Mouse (Mus musculus): ENCODE results near the gene Ntsr1. TPM values are rescaled to one million over a fixed set of nuclear protein-coding genes. Genes with fewer than 3 reads are reported as not detected.
A peak's percentile ranks its signal among the peaks of the same experiment; 100 is the strongest.

Gene Ntsr1
- not detected in 2 replicates for total RNA-seq (2012; rRNA removed)
- polyA plus RNA-seq (2012; ENCODE audit: insufficient read depth in 1 of 2, insufficient read length in 2 of 2, low read depth in 1 of 2, low replicate concordance in 2 of 2, missing spikeins in 1 of 2) = not detected

GRCm38 (mm10) chr2:180499741-180500140, at the start of gene Ntsr1:
Gene Ntsr1, plus strand, starts transcription at chr2:180499976.
- Histone ChIP-seq H3K27ac (ENCODE audit: control insufficient read depth, low read depth, low read length) (no peak within 1 kb of the TSS), H3K27me3 (ENCODE audit: control insufficient read depth in 1 of 2, insufficient read depth in 2 of 2, low read length in 2 of 2) (peaks cover 0 to 1% of the 10 kb centered on the region in 2 experiments; a peak in 2 of 4 replicates), H3K4me1 (ENCODE audit: control insufficient read depth in 1 of 2, insufficient read depth in 2 of 2, low read length in 2 of 2) (no peaks in the 10 kb centered on the region), H3K9ac (ENCODE audit: control insufficient read depth, low read depth, low read length, poor library complexity, severe bottlenecking) (no peak within 1 kb of the TSS), H3K79me2 (ENCODE audit: control insufficient read depth, insufficient read depth, low read length, poor library complexity) (no peaks in the 10 kb centered on the region), H3K9me3 (replicated peaks; ENCODE audit: insufficient read depth, low read length) (no peaks in the 10 kb centered on the region), H3K4me3 (ENCODE audit: control insufficient read depth in 1 of 2, insufficient read depth in 1 of 2, low read depth in 2 of 2, low read length in 2 of 2) (no peak within 1 kb of the TSS), H3K36me3 (ENCODE audit: control insufficient read depth in 1 of 2, insufficient read depth in 2 of 2, low read length in 2 of 2) (no peaks in the 10 kb centered on the region)
- TF ChIP-seq MXI1 (IDR thresholded peaks at IDR 0.05; ENCODE audit: low read depth, low read length) (no peak), E2F4 (IDR thresholded peaks at IDR 0.05; ENCODE audit: borderline replicate concordance, low read depth, low read length) (no peak), TCF12 (IDR thresholded peaks at IDR 0.05; ENCODE audit: low read depth, low read length) (no peak), EP300 (IDR thresholded peaks at IDR 0.05; ENCODE audit: low read depth in 1 of 2, low read length in 2 of 2) (no peak), MAFK (IDR thresholded peaks at IDR 0.05; ENCODE audit: borderline replicate concordance, low read depth, low read length) (no peak)
- DNase-seq (ENCODE audit: low read depth, low spot score) = no peak

GRCm38 (mm10) chr2:180450529-180450928, 49.2 kb upstream of the Ntsr1 start:
- Histone ChIP-seq H3K9me3 (replicated peaks; ENCODE audit: insufficient read depth, low read length) (no peaks in the 10 kb centered on the region), H3K36me3 (ENCODE audit: control insufficient read depth in 1 of 2, insufficient read depth in 2 of 2, low read length in 2 of 2) (no peaks in the 10 kb centered on the region), H3K79me2 (ENCODE audit: control insufficient read depth, insufficient read depth, low read length, poor library complexity) (no peaks in the 10 kb centered on the region), H3K27me3 (ENCODE audit: control insufficient read depth in 1 of 2, insufficient read depth in 2 of 2, low read length in 2 of 2) (no peaks in the 10 kb centered on the region), H3K4me1 (ENCODE audit: control insufficient read depth in 1 of 2, insufficient read depth in 2 of 2, low read length in 2 of 2) (no peaks in the 10 kb centered on the region), H3K4me3 (ENCODE audit: control insufficient read depth in 1 of 2, insufficient read depth in 1 of 2, low read depth in 2 of 2, low read length in 2 of 2) (no peak overlapping the region), H3K9ac (ENCODE audit: control insufficient read depth, low read depth, low read length, poor library complexity, severe bottlenecking) (no peak overlapping the region), H3K27ac (ENCODE audit: control insufficient read depth, low read depth, low read length) (no peak overlapping the region)
- no peak for TF ChIP-seq MXI1 (IDR thresholded peaks at IDR 0.05; ENCODE audit: low read depth, low read length)
- TF ChIP-seq ELF1 (IDR thresholded peaks at IDR 0.05; ENCODE audit: low read depth, low read length) = no peak
- TF ChIP-seq MYC (IDR thresholded peaks at IDR 0.05; ENCODE audit: low read depth, low read length) = no peak
- TF ChIP-seq GATA1 (IDR thresholded peaks at IDR 0.05; ENCODE audit: low read depth, low read length) = no peak
- no peak for TF ChIP-seq USF2 (IDR thresholded peaks at IDR 0.05; ENCODE audit: borderline replicate concordance in 1 of 2, insufficient read depth in 1 of 2, low read depth in 1 of 2, low read length in 2 of 2)
- no peak for TF ChIP-seq MAX (IDR thresholded peaks at IDR 0.05; ENCODE audit: low read length)
- DNase-seq (ENCODE audit: low read depth, low spot score) = no peak

- Histone ChIP-seq H3K27me3 (ENCODE audit: control insufficient read depth in 1 of 2, insufficient read depth in 2 of 2, low read length in 2 of 2) (peaks cover 0 to 2% of the 10 kb centered on the region in 2 experiments; a peak in 1 of 4 replicates), H3K4me1 (ENCODE audit: control insufficient read depth in 1 of 2, insufficient read depth in 2 of 2, low read length in 2 of 2) (no peaks in the 10 kb centered on the region), H3K79me2 (ENCODE audit: control insufficient read depth, insufficient read depth, low read length, poor library complexity) (no peaks in the 10 kb centered on the region), H3K27ac (ENCODE audit: control insufficient read depth, low read depth, low read length) (no peak within 1 kb of the TSS), H3K9me3 (replicated peaks; ENCODE audit: insufficient read depth, low read length) (no peaks in the 10 kb centered on the region), H3K36me3 (ENCODE audit: control insufficient read depth in 1 of 2, insufficient read depth in 2 of 2, low read length in 2 of 2) (no peaks in the 10 kb centered on the region), H3K9ac (ENCODE audit: control insufficient read depth, low read depth, low read length, poor library complexity, severe bottlenecking) (no peak within 1 kb of the TSS), H3K4me3 (ENCODE audit: control insufficient read depth in 1 of 2, insufficient read depth in 1 of 2, low read depth in 2 of 2, low read length in 2 of 2) (no peak within 1 kb of the TSS)
- TF ChIP-seq MYC (IDR thresholded peaks at IDR 0.05; ENCODE audit: low read depth, low read length) = no peak
- no peak for TF ChIP-seq JUND (IDR thresholded peaks at IDR 0.05; ENCODE audit: low read depth, low read length)
- no peak for TF ChIP-seq MYB (IDR thresholded peaks at IDR 0.05; ENCODE audit: low read depth, low read length)
- TF ChIP-seq RCOR1 (IDR thresholded peaks at IDR 0.05; ENCODE audit: low read depth, low read length) = no peak
- TF ChIP-seq MAX (IDR thresholded peaks at IDR 0.05; ENCODE audit: low read length) = no peak
- no peak for TF ChIP-seq TCF12 (IDR thresholded peaks at IDR 0.05; ENCODE audit: low read depth, low read length)
- peak; percentile 52 for DNase-seq (ENCODE audit: low read depth, low spot score)
Measured at GRCm38 (mm10) chr2:180455723-180456698, 43.8 kb upstream of the Ntsr1 start, which contains the start of gene Slco4a1. Gene Slco4a1, plus strand, starts transcription at chr2:180456245.
